Mouse (Mus musculus) hindbrain, embryonic 12.5 days (tissue): ENCODE measurements at regions not wholly inside any gene's neighbourhood (a gene's known extent, or its start where the extent isn't known, plus 50 kb on each side); places are given as distances from the start of the nearest gene placed in this dataset.

Source experiments
- ATAC-seq: fragments of 200-750 bp; cut with Nextera tagmentation; 2 replicates; pipeline ENCODE4 v1.8.0; 2017; ENCODE audit warnings: moderate TSS enrichment; ENCODE audit not compliant: low FRiP score
- H3K27ac ChIP-seq: fragments of 300-500 bp; sonication (generic); 2 replicates; pipeline ENCODE4 v1.5.1; 2016; ENCODE audit warnings: mild to moderate bottlenecking
- H3K27me3 ChIP-seq: fragments of 300-500 bp; sonication (generic); 2 replicates; pipeline ENCODE4 v1.6.1; 2016; ENCODE audit warnings: mild to moderate bottlenecking
- H3K36me3 ChIP-seq: fragments of 300-500 bp; sonication (generic); 2 replicates; pipeline ENCODE4 v1.6.1; 2016; ENCODE audit warnings: mild to moderate bottlenecking
- H3K4me1 ChIP-seq: fragments of 300-500 bp; sonication (generic); 2 replicates; pipeline ENCODE4 v1.6.1; 2016
- H3K4me2 ChIP-seq: fragments of 300-500 bp; sonication (generic); replicated peaks from 2 replicates; pipeline ENCODE4 v1.6.1; 2016; ENCODE audit warnings: mild to moderate bottlenecking
- H3K4me3 ChIP-seq: fragments of 300-500 bp; sonication (generic); 2 replicates; pipeline ENCODE4 v1.5.1; 2016; ENCODE audit warnings: mild to moderate bottlenecking
- H3K9ac ChIP-seq: fragments of 300-500 bp; sonication (generic); 2 replicates; pipeline ENCODE4 v1.6.1; 2016; ENCODE audit warnings: mild to moderate bottlenecking, moderate library complexity
- H3K9me3 ChIP-seq: fragments of 300-500 bp; sonication (generic); replicated peaks from 2 replicates; pipeline ENCODE4 v1.6.1; 2016; ENCODE audit warnings: mild to moderate bottlenecking
- WGBS: fragments of 180-500 bp; shearing (Covaris S2); methylation state at CpG from one replicate; pipeline ENCODE4 v1.1.7; 2016; 5-methylcytosine and 5-hydroxymethylcytosine counted together

GRCm38 (mm10) chr5:54349775-54350332 is 351.6 kb downstream of the Stim2 start:
- no peak for ATAC-seq
- no peaks in the 10 kb centered on the region for H3K9me3 ChIP-seq
- H3K4me1 ChIP-seq, result no peaks in the 10 kb centered on the region
- no peak overlapping the region for H3K4me3 ChIP-seq
- no peaks in the 10 kb centered on the region for H3K36me3 ChIP-seq
- WGBS, result 65% methylated on average over 5 of the region's 5 CpGs
- no peak overlapping the region for H3K4me2 ChIP-seq
- no peaks in the 10 kb centered on the region for H3K27me3 ChIP-seq
- H3K9ac ChIP-seq, result no peak overlapping the region
- peak overlapping the region; percentile 23; the same call in 1 of the 2 replicates for H3K27ac ChIP-seq

GRCm38 (mm10) chr5:54356105-54356504 is 357.8 kb downstream of the Stim2 start:
- Histone ChIP-seq H3K27me3 (no peaks in the 10 kb centered on the region), H3K4me1 (no peaks in the 10 kb centered on the region), H3K4me3 (no peak overlapping the region), H3K9me3 (no peaks in the 10 kb centered on the region), H3K27ac (no peak overlapping the region), H3K9ac (no peak overlapping the region), H3K4me2 (no peak overlapping the region), H3K36me3 (no peaks in the 10 kb centered on the region)
- ATAC-seq, result no peak
- 66% methylated on average over 4 of the region's 4 CpGs for whole genome bisulfite sequencing

- Histone ChIP-seq H3K27ac (no peak overlapping the region), H3K27me3 (no peaks in the 10 kb centered on the region), H3K9ac (no peak overlapping the region), H3K9me3 (no peaks in the 10 kb centered on the region), H3K4me2 (no peak overlapping the region), H3K4me1 (no peaks in the 10 kb centered on the region), H3K4me3 (no peak overlapping the region), H3K36me3 (no peaks in the 10 kb centered on the region)
- ATAC-seq, result no peak
- 86% methylated on average over 4 of the region's 4 CpGs for WGBS
Measured at GRCm38 (mm10) chr5:54357501-54357900, 359.2 kb downstream of the Stim2 start.

GRCm38 (mm10) chr5:54358221-54358620 is 359.9 kb downstream of the Stim2 start:
- 82% methylated on average over 2 of the region's 2 CpGs for WGBS
- Histone ChIP-seq H3K27me3 (no peaks in the 10 kb centered on the region), H3K4me2 (no peak overlapping the region), H3K4me3 (no peak overlapping the region), H3K27ac (no peak overlapping the region), H3K9me3 (no peaks in the 10 kb centered on the region), H3K4me1 (no peaks in the 10 kb centered on the region), H3K9ac (no peak overlapping the region), H3K36me3 (no peaks in the 10 kb centered on the region)
- ATAC-seq, result no peak
